Mouse (Mus musculus) embryo, embryonic 10.5 days (tissue): ENCODE measurements at regions not wholly inside any gene's neighbourhood (a gene's known extent, or its start where the extent isn't known, plus 50 kb on each side); places are given as distances from the start of the nearest gene placed in this dataset.
"Not testable (repeated sequence)": the region's sequence is repeated elsewhere in the genome, so short reads cannot be mapped to it uniquely, and the experiment has no call there.

Source experiments
- DNase-seq: peaks from one replicate; pipeline ENCODE4 v3.0.0-alpha.2; 2015; ENCODE audit warnings: low spot score

GRCm38 (mm10) chr17:27318969-27319695, 114.9 kb upstream of the Lemd2 start:
- DNase-seq = no peak

GRCm38 (mm10) chr17:27317576-27318277, 113.5 kb upstream of the Lemd2 start:
- no peak for DNase-seq

GRCm38 (mm10) chr17:27316711-27317575, 112.7 kb upstream of the Lemd2 start:
- DNase-seq = no peak

GRCm38 (mm10) chr17:27315947-27316628, 111.8 kb upstream of the Lemd2 start:
- no peak for DNase-seq

- no peak for DNase-seq
These were observed 111.2 kb upstream of the Lemd2 start for GRCm38 (mm10) chr17:27315428-27315827.

- DNase-seq = no peak
These were observed 110.6 kb upstream of the Lemd2 start for GRCm38 (mm10) chr17:27314821-27315392.

- peak; percentile 28 for DNase-seq
These were observed 104.7 kb upstream of the Lemd2 start for GRCm38 (mm10) chr17:27308933-27309332.

- DNase-seq = no peak
These were observed 100.6 kb upstream of the Lemd2 start for GRCm38 (mm10) chr17:27304842-27305241.

GRCm38 (mm10) chr17:27303633-27304479, 99.6 kb upstream of the Lemd2 start:
- no peak for DNase-seq

- no peak for DNase-seq
These were observed 98.8 kb upstream of the Lemd2 start for GRCm38 (mm10) chr17:27303061-27303460.

GRCm38 (mm10) chr17:27301376-27301775, 97.1 kb upstream of the Lemd2 start:
- no peak for DNase-seq

- no peak for DNase-seq
These were observed 95.0 kb upstream of the Lemd2 start for GRCm38 (mm10) chr17:27299297-27299696.

GRCm38 (mm10) chr17:27298351-27298750, 94.1 kb upstream of the Lemd2 start:
- no peak for DNase-seq

GRCm38 (mm10) chr17:27296156-27296555, 91.9 kb upstream of the Lemd2 start:
- no peak for DNase-seq

GRCm38 (mm10) chr17:27294208-27294604, 89.9 kb upstream of the Lemd2 start:
- peak; percentile 25 for DNase-seq

GRCm38 (mm10) chr17:27293586-27294207, 89.4 kb upstream of the Lemd2 start:
- DNase-seq = no peak

- DNase-seq = no peak
These were observed 87.4 kb upstream of the Lemd2 start for GRCm38 (mm10) chr17:27291673-27292072.

GRCm38 (mm10) chr17:27291176-27291575, 86.9 kb upstream of the Lemd2 start:
- DNase-seq = no peak

- no peak for DNase-seq
These were observed 86.0 kb upstream of the Lemd2 start for GRCm38 (mm10) chr17:27290311-27290710.

GRCm38 (mm10) chr17:27289804-27290203, 85.5 kb upstream of the Lemd2 start:
- DNase-seq = not testable (repeated sequence)
